Mouse (Mus musculus): ENCODE data around the gene Tprg.

DNA sequence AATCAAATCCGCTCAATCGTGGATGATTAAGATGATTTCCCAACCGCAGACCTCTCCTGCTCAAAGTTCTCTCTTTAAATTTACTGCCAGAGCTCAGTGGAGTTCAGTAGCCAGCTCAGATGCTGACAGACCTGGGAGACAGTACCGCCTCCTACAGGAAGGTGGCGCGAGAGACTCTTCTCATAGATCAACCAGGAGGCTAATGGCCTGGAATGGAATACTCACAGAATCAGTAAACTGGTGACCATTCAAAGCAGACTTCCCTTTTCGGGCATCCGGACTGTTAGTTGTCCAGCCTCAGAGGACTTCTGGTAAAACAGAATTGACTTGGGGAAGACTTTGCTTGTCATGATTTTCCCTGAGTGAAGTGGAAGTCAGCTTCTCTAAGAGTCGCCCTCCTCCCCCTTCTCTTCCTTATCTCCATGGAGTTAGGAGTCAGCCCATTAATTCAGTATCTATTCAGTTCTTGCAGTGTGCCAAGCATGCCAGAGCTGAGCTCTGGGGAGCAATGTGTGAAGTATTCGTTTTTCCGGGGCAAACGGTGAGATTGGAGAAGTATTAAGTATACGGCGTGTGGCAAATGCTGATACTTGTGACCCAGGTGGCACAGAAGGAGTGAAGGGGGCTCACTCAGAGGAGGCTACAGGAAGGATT lies 90.2 kb downstream of the Tprg start:
- TF ChIP-seq MAFK (IDR thresholded peaks at IDR 0.05; ENCODE audit: insufficient read depth, low read depth, low read length) = no peak
- TF ChIP-seq ZC3H11A (IDR thresholded peaks at IDR 0.05; ENCODE audit: borderline replicate concordance, low read depth, low read length) = peak; percentile 95
- TF ChIP-seq HCFC1 (IDR thresholded peaks at IDR 0.05; ENCODE audit: borderline replicate concordance, insufficient read depth, low read length) = no peak
- TF ChIP-seq ZNF384 (IDR thresholded peaks at IDR 0.05; ENCODE audit: low read depth, low read length) = no peak
